Mouse (Mus musculus) liver, adult 2 months (tissue): Measurements from ENCODE around the gene Hmgb3. TPM values are rescaled to one million over a fixed set of nuclear protein-coding genes. Genes with fewer than 3 reads are reported as not detected.

Source experiments
- DNase-seq: peaks from one replicate; pipeline ENCODE4 v3.0.0-alpha.2; 2011; ENCODE audit warnings: low read depth, low spot score; ENCODE audit errors: extremely low read depth
- H3K27ac ChIP-seq: fragments of 200-500 bp; replicated peaks from 2 replicates; pipeline ENCODE4 v1.5.1; 2012; ENCODE audit warnings: low read depth, mild to moderate bottlenecking, control low read depth, inconsistent platforms, low read length; ENCODE audit not compliant: insufficient read depth
- H3K27me3 ChIP-seq: fragments of 200-500 bp; 2 replicates; pipeline ENCODE4 v1.6.1; 2012; ENCODE audit warnings: mild to moderate bottlenecking, moderate library complexity, low read length, inconsistent platforms; ENCODE audit not compliant: control insufficient read depth, insufficient read depth
- H3K36me3 ChIP-seq: fragments of 200-500 bp; 2 replicates; pipeline ENCODE4 v1.6.1; 2012; ENCODE audit warnings: low read length, inconsistent platforms; ENCODE audit not compliant: control insufficient read depth, insufficient read depth
- H3K4me1 ChIP-seq: fragments of 200-500 bp; 2 replicates; pipeline ENCODE4 v1.6.1; 2011; ENCODE audit warnings: low read length; ENCODE audit not compliant: control insufficient read depth, insufficient read depth
- H3K4me3 ChIP-seq: fragments of 200-500 bp; 2 replicates; pipeline ENCODE4 v1.5.1; 2011; ENCODE audit warnings: low read depth, mild to moderate bottlenecking, control low read depth, low read length, moderate library complexity; ENCODE audit not compliant: insufficient read depth
- H3K79me2 ChIP-seq: fragments of 200-500 bp; 2 replicates; pipeline ENCODE4 v1.6.1; 2012; ENCODE audit warnings: inconsistent platforms, mild to moderate bottlenecking, low read length, moderate library complexity; ENCODE audit not compliant: control insufficient read depth, insufficient read depth
- H3K9ac ChIP-seq: fragments of 200-500 bp; 2 replicates; pipeline ENCODE4 v1.6.1; 2012; ENCODE audit warnings: low read depth, mild to moderate bottlenecking, control low read depth, inconsistent platforms, low read length
- CTCF ChIP-seq: fragments of 200-500 bp; IDR thresholded peaks from 2 replicates; pipeline ENCODE4 v1.5.1; 2011; ENCODE audit warnings: low read depth, low read length, control low read depth
- POLR2A ChIP-seq: fragments of 200-500 bp; IDR thresholded peaks from 2 replicates; pipeline ENCODE4 v1.6.1; 2011; ENCODE audit warnings: low read length, control low read depth; ENCODE audit not compliant: insufficient read depth; ENCODE audit errors: extremely low read depth
- WGBS: fragments of 180-500 bp; shearing (Covaris S2); methylation state at CpG from one replicate; pipeline ENCODE4 v1.1.7; 2018; 5-methylcytosine and 5-hydroxymethylcytosine counted together
- polyA plus RNA-seq: library from polyadenylated mRNA; depleted of rRNA; stranded (reverse); fragments of >200 nt; gene quantifications from 2 replicates; pipeline ENCODE4 v1.2.3, GENCODE M21; 2012
- total RNA-seq: library from RNA; depleted of rRNA; stranded (reverse); fragments of >200 nt; gene quantifications from 2 replicates; pipeline ENCODE4 v1.2.3, GENCODE M21; 2014

Hmgb3 gene
- total and polyA plus RNA-seq, 2 experiments = 2.4 to 9.4 TPM

GRCm38 (mm10) chrX:71527461-71527860 is 28.3 kb upstream of the Hmgb3 start:
- TF ChIP-seq POLR2A = no peak
- no peak for TF ChIP-seq CTCF
- DNase-seq = no peak

GRCm38 (mm10) chrX:71528150-71528549 is 27.6 kb upstream of the Hmgb3 start:
- Histone ChIP-seq H3K4me3 (no peak overlapping the region), H3K36me3 (no peaks in the 10 kb centered on the region), H3K9ac (no peak overlapping the region), H3K79me2 (no peaks in the 10 kb centered on the region), H3K27ac (no peak overlapping the region), H3K27me3 (no peaks in the 10 kb centered on the region), H3K4me1 (no peaks in the 10 kb centered on the region)
- no peak for DNase-seq
- WGBS = 93% methylated on average over 3 of the region's 3 CpGs
- no peak for TF ChIP-seq CTCF
- no peak for TF ChIP-seq POLR2A

More at GRCm38 (mm10) chrX:71527461-71527860, 28.3 kb upstream of the Hmgb3 start:
- no peaks in the 10 kb centered on the region for H3K36me3 ChIP-seq
- no peaks in the 10 kb centered on the region for H3K4me1 ChIP-seq
- no peaks in the 10 kb centered on the region for H3K27me3 ChIP-seq
- no peaks in the 10 kb centered on the region for H3K79me2 ChIP-seq
- H3K9ac ChIP-seq = no peak overlapping the region
- 91% methylated on average over 1 of the region's 1 CpGs for WGBS
- no peak overlapping the region for H3K27ac ChIP-seq
- H3K4me3 ChIP-seq = no peak overlapping the region

- Histone ChIP-seq H3K36me3 (no peaks in the 10 kb centered on the region), H3K79me2 (no peaks in the 10 kb centered on the region), H3K9ac (no peak overlapping the region), H3K4me3 (no peak overlapping the region), H3K27ac (no peak overlapping the region), H3K27me3 (no peaks in the 10 kb centered on the region), H3K4me1 (no peaks in the 10 kb centered on the region)
- WGBS = 83% methylated on average over 6 of the region's 6 CpGs
- TF ChIP-seq CTCF (no peak), POLR2A (no peak)
- DNase-seq = no peak
Observed at GRCm38 (mm10) chrX:71528646-71529045, 27.1 kb upstream of the Hmgb3 start.

- Histone ChIP-seq H3K79me2 (no peaks in the 10 kb centered on the region), H3K27me3 (no peaks in the 10 kb centered on the region), H3K4me3 (no peak overlapping the region), H3K4me1 (no peaks in the 10 kb centered on the region), H3K27ac (no peak overlapping the region), H3K36me3 (no peaks in the 10 kb centered on the region), H3K9ac (no peak overlapping the region)
- TF ChIP-seq POLR2A (no peak), CTCF (no peak)
- no peak for DNase-seq
- WGBS = 68% methylated on average over 3 of the region's 3 CpGs
Observed at GRCm38 (mm10) chrX:71532635-71533034, 23.1 kb upstream of the Hmgb3 start.

GRCm38 (mm10) chrX:71534102-71534501 is 21.6 kb upstream of the Hmgb3 start:
- no peaks in the 10 kb centered on the region for H3K4me1 ChIP-seq
- H3K79me2 ChIP-seq = no peaks in the 10 kb centered on the region
- H3K36me3 ChIP-seq = no peaks in the 10 kb centered on the region
- 66% methylated on average over 5 of the region's 5 CpGs for WGBS
- TF ChIP-seq POLR2A = no peak
- no peak for TF ChIP-seq CTCF
- no peak for DNase-seq
- H3K9ac ChIP-seq = no peak overlapping the region
- no peaks in the 10 kb centered on the region for H3K27me3 ChIP-seq
- H3K4me3 ChIP-seq = no peak overlapping the region
- H3K27ac ChIP-seq = no peak overlapping the region

- Histone ChIP-seq H3K79me2 (no peaks in the 10 kb centered on the region), H3K36me3 (no peaks in the 10 kb centered on the region), H3K27ac (no peak overlapping the region), H3K4me1 (peaks cover 3% of the 10 kb centered on the region; the same call in 1 of the 2 replicates), H3K9ac (no peak overlapping the region), H3K4me3 (no peak overlapping the region), H3K27me3 (no peaks in the 10 kb centered on the region)
- WGBS = 89% methylated on average over 2 of the region's 2 CpGs
- no peak for DNase-seq
- TF ChIP-seq CTCF (no peak), POLR2A (no peak)
Observed at GRCm38 (mm10) chrX:71537791-71538190, 17.9 kb upstream of the Hmgb3 start.
